Mouse (Mus musculus) cerebellum, postnatal 10 days (tissue): ENCODE results near the gene Fam19a4.
"Not testable (repeated sequence)": the region's sequence is repeated elsewhere in the genome, so short reads cannot be mapped to it uniquely, and the experiment has no call there.

Experiments used
- DNase-seq, 2 experiments: peaks; one replicate each; pipeline ENCODE4 v3.0.0; 2021; ENCODE audit warnings: mixed read lengths in 2 of 2

Gene Fam19a4

GRCm38 (mm10) chr6:96935776-96936175, 124.4 kb downstream of the Fam19a4 start:
- DNase-seq: no peak

DNA sequence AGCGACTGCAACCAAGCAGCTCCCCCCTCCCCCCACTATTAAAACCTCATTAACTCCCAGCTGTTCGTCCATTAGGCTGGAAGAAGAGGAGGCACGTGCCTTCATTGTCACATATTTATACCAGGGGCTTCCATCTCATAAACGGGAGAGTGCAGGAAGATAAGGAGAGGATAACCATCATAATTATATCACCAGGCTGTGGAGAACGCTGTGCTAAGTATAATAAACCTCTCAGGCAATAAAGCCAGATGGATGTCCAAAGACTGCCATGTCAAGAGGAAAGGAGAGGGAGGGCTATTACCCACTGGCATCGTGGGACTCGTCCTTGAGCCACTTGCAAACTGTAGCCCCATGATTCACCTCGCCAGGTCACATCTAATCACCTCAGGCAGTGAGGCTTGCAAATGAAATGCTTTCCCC, 151.1 kb downstream of the Fam19a4 start:
- DNase-seq: peak; percentile 16 to 32

- not testable (repeated sequence) for DNase-seq
Measured at GRCm38 (mm10) chr6:96877105-96877504, 183.1 kb downstream of the Fam19a4 start.

GRCm38 (mm10) chr6:96876651-96877050, 183.6 kb downstream of the Fam19a4 start:
- not testable (repeated sequence) for DNase-seq

GRCm38 (mm10) chr6:96853065-96853464, 207.1 kb downstream of the Fam19a4 start:
- DNase-seq: no peak

- DNase-seq: peak; percentile 8 to 14
Measured at GRCm38 (mm10) chr6:96843944-96844343, 216.3 kb downstream of the Fam19a4 start.

- DNase-seq: no peak
Measured at GRCm38 (mm10) chr6:96840634-96841033, 219.6 kb downstream of the Fam19a4 start.

DNA sequence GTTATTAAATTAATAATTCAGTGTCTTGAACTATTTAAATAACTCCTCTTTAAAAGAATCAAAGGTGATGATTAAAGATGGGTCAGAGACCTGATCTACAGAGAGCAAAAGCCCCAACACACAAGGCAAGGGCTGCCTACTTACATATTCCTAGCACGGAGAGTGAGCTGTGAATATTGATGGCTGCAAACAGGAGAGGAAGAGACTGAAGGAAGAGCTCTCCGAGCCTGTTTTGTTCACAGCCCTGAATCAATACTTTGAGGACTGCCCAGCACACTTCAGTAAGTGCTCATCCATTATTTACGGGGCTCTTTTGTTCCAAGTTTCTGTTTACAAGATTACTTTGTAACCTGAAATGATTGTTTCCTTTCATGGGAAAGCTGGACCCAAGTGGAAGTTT, 233.6 kb downstream of the Fam19a4 start:
- no peak for DNase-seq

- no peak for DNase-seq
Measured at GRCm38 (mm10) chr6:96802981-96803380, 257.2 kb downstream of the Fam19a4 start.

GRCm38 (mm10) chr6:96798746-96799145, 261.5 kb downstream of the Fam19a4 start:
- DNase-seq: no peak

DNA sequence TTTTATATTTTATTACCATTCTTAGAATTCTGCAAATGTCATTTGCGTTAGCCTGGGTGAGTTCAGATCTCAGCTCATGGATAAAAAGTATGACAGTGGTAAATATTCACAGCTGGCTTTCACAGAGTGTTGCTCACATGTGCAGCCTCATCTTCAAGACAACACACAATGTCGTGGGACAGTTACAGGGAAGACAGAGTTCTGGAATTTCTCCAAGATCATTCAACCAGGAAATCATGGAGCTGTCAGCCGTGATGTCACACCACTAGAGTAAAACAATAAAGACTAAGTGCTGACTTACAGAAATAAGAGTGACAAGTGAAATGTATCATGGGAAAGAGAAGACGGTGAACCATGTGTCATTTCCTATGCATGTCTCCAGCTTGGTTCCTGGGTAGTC, 262.8 kb downstream of the Fam19a4 start:
- DNase-seq: no peak
